ENCODE assay signal across 14 mouse cellular contexts in genomic region chr2:71992129-71992528, GRCm38 (mm10). TPM values are rescaled to one million over a fixed set of nuclear protein-coding genes. Genes with fewer than 3 reads are reported as not detected.
DNase-seq lines count a peak whose midpoint lies in the region; ATAC-seq and TF ChIP-seq lines count a peak whose summit lies in the region.
"Had no signal": no experiment of that assay in that cellular context is flagged by ENCODE, and none has a peak within 500 bp of the region (broad histone marks: within the 10 kb centered on the region; RNA-seq: fewer than 3 reads in every experiment).

No protein-coding gene starts in this region.

- H3K9ac ChIP-seq in intestine, postnatal 0 days (ENCODE audit: low read depth, low read length), result no peak overlapping the region
- H3K9ac ChIP-seq: embryonic facial prominence, embryonic 12.5 days; forebrain, embryonic 13.5 days; forebrain, embryonic 15.5 days; forebrain, postnatal 0 days had no signal

- H3K36me3 ChIP-seq in heart, embryonic 10.5 days, result no peaks in the 10 kb centered on the region
- H3K36me3 ChIP-seq in intestine, postnatal 0 days (ENCODE audit: control insufficient read depth, insufficient read depth), result no peaks in the 10 kb centered on the region
- H3K36me3 ChIP-seq: embryonic facial prominence, embryonic 10.5 days; embryonic facial prominence, embryonic 12.5 days; forebrain, embryonic 15.5 days had no signal

- no peak overlapping the region for H3K27ac ChIP-seq in heart, embryonic 10.5 days
- no peak overlapping the region for H3K27ac ChIP-seq in intestine, postnatal 0 days (ENCODE audit: low read depth, low read length)
- H3K27ac ChIP-seq: embryonic facial prominence, embryonic 10.5 days; embryonic facial prominence, embryonic 12.5 days; forebrain, embryonic 13.5 days; forebrain, embryonic 15.5 days had no signal

- peaks cover 6% of the 10 kb centered on the region; the same call in 1 of the 2 replicates for H3K4me1 ChIP-seq in heart, embryonic 10.5 days
- H3K4me1 ChIP-seq in intestine, postnatal 0 days (replicated peaks; ENCODE audit: control insufficient read depth, insufficient read depth, low read length), result 0 out of 2 replicates have a peak, but pooled peaks cover 2% of the 10 kb centered on the region
- H3K4me1 ChIP-seq: embryonic facial prominence, embryonic 12.5 days; forebrain, embryonic 15.5 days had no signal

- ATAC-seq in intestine, postnatal 0 days, result no peak
- ATAC-seq: forebrain, embryonic 13.5 days; forebrain, embryonic 15.5 days; forebrain, postnatal 0 days had no signal

- H3K4me2 ChIP-seq in intestine, postnatal 0 days (replicated peaks; ENCODE audit: low read depth), result no peak overlapping the region
- H3K4me2 ChIP-seq: embryonic facial prominence, embryonic 12.5 days; forebrain, embryonic 13.5 days; forebrain, embryonic 15.5 days had no signal

- WGBS in heart, embryonic 10.5 days, result 87% methylated on average over 3 of the region's 3 CpGs
- 95% methylated on average over 3 of the region's 3 CpGs for WGBS in intestine, postnatal 0 days

- no peaks in the 10 kb centered on the region for H3K27me3 ChIP-seq in heart, embryonic 10.5 days (ENCODE audit: insufficient read depth, poor library complexity, severe bottlenecking)
- H3K27me3 ChIP-seq in intestine, postnatal 0 days (replicated peaks; ENCODE audit: control insufficient read depth, insufficient read depth, low read length), result no peaks in the 10 kb centered on the region
- H3K27me3 ChIP-seq: embryonic facial prominence, embryonic 12.5 days; forebrain, embryonic 13.5 days; forebrain, embryonic 15.5 days had no signal

- no peak overlapping the region for H3K4me3 ChIP-seq in heart, embryonic 10.5 days
- no peak overlapping the region for H3K4me3 ChIP-seq in intestine, postnatal 0 days (ENCODE audit: low read depth, low read length)
- H3K4me3 ChIP-seq: embryonic facial prominence, embryonic 10.5 days; embryonic facial prominence, embryonic 12.5 days; forebrain, embryonic 13.5 days; forebrain, embryonic 15.5 days had no signal

- peak; percentile 26 for DNase-seq in cerebellum, adult 9-11 months
- DNase-seq in cerebellum, adult 8-10 months, result no peak
- peak; percentile 12 for DNase-seq in heart, adult 11 months
- no peak for DNase-seq in heart, embryonic 10.5 days (ENCODE audit: low spot score)
- DNase-seq: adrenal gland, adult 2 months; adrenal gland, postnatal 10 days; adrenal gland, postnatal 25 days; cerebellum, adult 9-10 months; forebrain, postnatal 0 days had no signal

- no peaks in the 10 kb centered on the region for H3K9me3 ChIP-seq in heart, embryonic 10.5 days
- no peaks in the 10 kb centered on the region for H3K9me3 ChIP-seq in intestine, postnatal 0 days (ENCODE audit: control insufficient read depth)
- H3K9me3 ChIP-seq: forebrain, embryonic 13.5 days; forebrain, embryonic 15.5 days had no signal

- no peak for TF ChIP-seq CTCF in intestine, postnatal 0 days (IDR thresholded peaks at IDR 0.05; ENCODE audit: low read depth)

RNA-seq across cellular contexts. Expression of gene Rapgef4, which starts 11.1 kb away (rescaled TPM):
- polyA plus RNA-seq in heart, embryonic 10.5 days (2016; fragmentation: Nextera tagmentation; extraction: Ambion mirVana), result 2.8 and 3.1 TPM in 2 replicates
- polyA plus RNA-seq in intestine, postnatal 0 days (2015; fragmentation: Nextera tagmentation; extraction: Ambion mirVana), result 2.7 and 3.4 TPM in 2 replicates

Comparison
In these comparisons a context has a peak if more than half of its experiments do, and no peak if none do; other contexts are left out.
1. DNase-seq: peak in cerebellum, adult 9-11 months (single experiment) and heart, adult 11 months (single experiment); none in cerebellum, adult 8-10 months (single experiment) and heart, embryonic 10.5 days (single experiment).